Mouse (Mus musculus) cerebellum, postnatal 14 days (tissue): ENCODE measurements around the gene Tgif1.

ENCODE experiments used
- DNase-seq, 2 experiments: peaks; one replicate each; pipeline ENCODE4 v3.0.0; 2021; ENCODE audit warnings: mixed read lengths in 2 of 2

Gene Tgif1

GRCm38 (mm10) chr17:70802022-70802421, 51.3 kb downstream of the Tgif1 start:
- DNase-seq: no peak

GRCm38 (mm10) chr17:70799266-70799665, 54.1 kb downstream of the Tgif1 start:
- DNase-seq: no peak

DNA sequence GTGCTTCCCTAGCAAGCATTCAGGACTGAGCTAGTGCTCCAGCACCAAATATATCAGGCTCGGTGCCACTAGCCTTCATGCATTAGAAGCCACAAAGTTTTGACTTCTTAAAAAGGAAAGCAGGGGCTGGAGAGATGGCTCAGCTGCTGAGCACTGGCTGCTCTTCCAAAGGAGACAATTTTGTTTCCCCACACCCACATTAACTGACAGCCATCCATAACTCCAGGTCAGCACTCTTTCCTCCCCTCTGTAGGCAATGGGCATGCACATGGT, 55.6 kb downstream of the Tgif1 start:
- no peak for DNase-seq

DNA sequence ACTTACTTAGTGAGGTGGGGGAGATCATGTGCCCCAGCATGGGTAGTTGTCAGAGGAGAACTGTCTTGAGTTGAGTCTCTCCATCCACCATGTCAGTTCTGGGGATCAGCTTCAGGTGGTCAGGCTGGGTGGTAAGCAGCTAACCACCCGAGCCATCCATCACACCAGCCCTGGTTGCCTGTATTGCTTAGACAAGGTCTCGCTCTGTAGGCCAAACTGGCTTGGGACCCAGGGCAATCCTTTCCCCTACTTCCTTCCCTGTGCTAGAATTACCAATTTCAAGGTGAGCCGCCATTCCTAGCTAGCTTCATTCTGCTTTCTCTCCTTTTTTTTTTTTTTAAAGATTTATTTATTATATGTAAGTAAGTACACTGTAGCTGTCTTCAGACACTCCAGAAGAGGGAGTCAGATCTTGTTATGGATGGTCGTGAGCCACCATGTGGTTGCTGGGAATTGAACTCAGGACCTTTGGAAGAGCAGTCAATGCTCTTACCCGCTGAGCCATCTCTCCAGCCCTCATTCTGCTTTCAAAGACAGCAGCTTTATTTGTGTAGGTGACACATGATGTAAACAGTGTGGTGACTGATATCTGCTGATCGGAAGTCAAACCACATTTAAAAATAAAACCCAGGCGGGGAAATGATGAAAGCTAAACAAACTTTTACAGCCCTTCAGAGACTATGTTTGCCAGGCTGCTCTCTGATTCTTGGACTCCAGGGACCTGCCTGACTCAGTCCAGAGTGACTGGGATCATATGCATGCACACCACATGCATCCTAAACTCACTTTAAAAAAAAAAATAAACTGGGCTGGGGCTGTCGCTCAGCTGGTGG, 56.2 kb downstream of the Tgif1 start:
- no peak for DNase-seq

DNA sequence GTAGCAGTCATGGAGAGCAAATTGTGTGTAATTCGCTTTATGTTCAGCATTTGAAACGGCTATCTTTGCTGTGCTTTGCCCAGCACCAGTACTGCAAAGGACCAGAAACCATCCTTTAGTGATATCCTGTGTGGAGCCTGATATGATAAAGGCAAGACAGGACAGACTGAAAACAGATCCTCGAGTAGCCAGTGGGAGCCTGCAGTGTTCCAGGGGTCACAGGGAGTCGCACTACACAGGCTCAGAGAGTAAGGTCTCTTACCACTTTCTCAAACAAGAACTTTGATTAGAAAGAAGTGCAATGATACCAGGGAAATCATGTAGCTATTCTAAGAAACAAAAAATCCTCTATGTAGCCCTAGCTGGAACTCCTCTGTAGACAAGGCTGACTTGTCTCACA, 58.1 kb downstream of the Tgif1 start:
- DNase-seq: no peak

- no peak for DNase-seq
Measured at GRCm38 (mm10) chr17:70794722-70795121, 58.6 kb downstream of the Tgif1 start.

DNA sequence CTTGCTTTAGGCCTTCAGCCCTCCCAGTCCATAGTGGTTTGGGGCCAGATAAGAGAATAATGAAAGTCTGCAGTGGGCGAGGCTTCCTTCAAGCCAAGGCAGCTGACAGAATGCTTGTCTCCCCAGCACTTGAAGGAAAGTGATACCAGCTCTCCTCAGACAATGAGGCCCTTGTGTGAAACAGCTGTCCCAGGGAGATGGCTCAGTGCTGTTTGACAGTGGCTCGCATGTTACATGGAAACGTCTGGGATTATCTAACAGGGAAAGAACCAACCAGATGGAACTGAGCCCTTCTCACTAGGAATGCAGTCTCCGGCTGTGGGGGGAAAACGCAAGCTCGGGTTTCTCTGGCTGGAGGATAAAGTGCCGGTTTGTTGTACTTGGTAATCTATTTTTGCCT, 59.1 kb downstream of the Tgif1 start:
- DNase-seq: peak in 1 of 2 experiments; percentile 21
